Mouse (Mus musculus): Measurements from ENCODE around the gene Pgam2.

GRCm38 (mm10) chr11:5846639-5847345 lies 43.3 kb upstream of the Pgam2 start:
- TF ChIP-seq CTCF (IDR thresholded peaks at IDR 0.05; ENCODE audit: insufficient read depth, low read length) (no peak), POLR2A (IDR thresholded peaks at IDR 0.05; ENCODE audit: borderline replicate concordance, extremely low read depth, low read depth, low read length) (no peak)
